Mouse (Mus musculus) CH12.LX (cell line): ENCODE measurements at regions not wholly inside any gene's neighbourhood (a gene's known extent, or its start where the extent isn't known, plus 50 kb on each side); places are given as distances from the start of the nearest gene placed in this dataset.

Experiments
- DNase-seq: peaks from one replicate; pipeline ENCODE4 v3.0.0-alpha.2; 2013; ENCODE audit errors: extremely low read depth
- H3K27ac ChIP-seq: 2 replicates; pipeline ENCODE4 v1.5.1; 2012; ENCODE audit warnings: low read depth, mild to moderate bottlenecking, control low read depth, moderate library complexity; ENCODE audit not compliant: insufficient read depth
- H3K27me3 ChIP-seq: replicated peaks from 2 replicates; pipeline ENCODE3; 2012; ENCODE audit warnings: inconsistent platforms
- H3K36me3 ChIP-seq, 2 experiments: replicated peaks in 1 of 2; 2 replicates each; pipeline versions ENCODE3 to v1.6.1; 2012; ENCODE audit warnings: inconsistent platforms in 1 of 2, low read length in 1 of 2, mild to moderate bottlenecking in 1 of 2, mixed read lengths in 1 of 2, moderate library complexity in 1 of 2; ENCODE audit not compliant: control insufficient read depth in 1 of 2, insufficient read depth in 1 of 2
- H3K4me1 ChIP-seq, 2 experiments: 2 replicates each; pipeline ENCODE4 v1.6.1; 2012; ENCODE audit warnings: inconsistent platforms in 1 of 2, moderate library complexity in 1 of 2; ENCODE audit not compliant: insufficient read depth in 2 of 2, control insufficient read depth in 1 of 2
- H3K4me2 ChIP-seq: 2 replicates; pipeline ENCODE4 v1.6.1; 2012; ENCODE audit warnings: low read depth, mild to moderate bottlenecking, control low read depth; ENCODE audit not compliant: poor library complexity, insufficient read depth, severe bottlenecking
- H3K4me3 ChIP-seq, 3 experiments: fragments of 150-350 bp in 1 of 3; sonication (generic) in 1 of 3; replicated peaks in 1 of 3; 2 replicates each; pipeline versions ENCODE3 to v1.5.1; 2011 to 2012; ENCODE audit warnings: low read depth in 2 of 3, low read length in 2 of 3, mild to moderate bottlenecking in 2 of 3, moderate library complexity in 2 of 3, control low read depth in 1 of 3, improper control_type of control experiment in 1 of 3, inconsistent platforms in 1 of 3, mixed read lengths in 1 of 3; ENCODE audit not compliant: poor library complexity in 1 of 3
- H3K79me2 ChIP-seq: replicated peaks from 2 replicates; pipeline ENCODE4 v1.6.1; 2012; ENCODE audit warnings: mild to moderate bottlenecking, moderate library complexity; ENCODE audit not compliant: control insufficient read depth, poor library complexity, insufficient read depth, severe bottlenecking; ENCODE audit errors: extremely low read depth
- H3K9ac ChIP-seq: 2 replicates; pipeline ENCODE4 v1.6.1; 2012; ENCODE audit warnings: low read depth, mild to moderate bottlenecking, control low read depth, moderate library complexity; ENCODE audit not compliant: insufficient read depth
- H3K9me3 ChIP-seq: replicated peaks from 2 replicates; pipeline ENCODE3; 2012; ENCODE audit warnings: low read length, inconsistent platforms, mixed read lengths
- CHD1 ChIP-seq: IDR thresholded peaks from 2 replicates; pipeline ENCODE4 v1.6.1; 2012; ENCODE audit warnings: low read depth, low read length, improper control_type of control experiment, inconsistent platforms
- CHD2 ChIP-seq: IDR thresholded peaks from 2 replicates; pipeline ENCODE4 v1.6.1; 2011; ENCODE audit warnings: low read length, improper control_type of control experiment
- CTCF ChIP-seq, 2 experiments: IDR thresholded peaks in 1 of 2; conservative IDR thresholded peaks in 1 of 2; 2 replicates each; pipeline ENCODE4 v1.5.1; 2011 to 2012; ENCODE audit warnings: low read depth in 2 of 2, low read length in 2 of 2, improper control_type of control experiment in 1 of 2, inconsistent platforms in 1 of 2, mild to moderate bottlenecking in 1 of 2, moderate library complexity in 1 of 2
- E2F4 ChIP-seq: IDR thresholded peaks from 2 replicates; pipeline ENCODE4 v1.6.1; 2011; ENCODE audit warnings: low read depth, low read length, improper control_type of control experiment; ENCODE audit not compliant: insufficient replicate concordance
- ELF1 ChIP-seq: IDR thresholded peaks from 2 replicates; pipeline ENCODE4 v1.6.1; 2014; ENCODE audit warnings: low read depth, mild to moderate bottlenecking, inconsistent platforms, low read length, improper control_type of control experiment
- IRF4 ChIP-seq: IDR thresholded peaks from 2 replicates; pipeline ENCODE4 v1.6.1; 2014; ENCODE audit warnings: low read depth, mild to moderate bottlenecking, inconsistent platforms, low read length, improper control_type of control experiment
- JUN ChIP-seq: IDR thresholded peaks from 2 replicates; pipeline ENCODE4 v1.6.1; 2011; ENCODE audit warnings: low read depth, mild to moderate bottlenecking, low read length, improper control_type of control experiment, moderate library complexity; ENCODE audit not compliant: insufficient read depth
- KAT2A ChIP-seq: IDR thresholded peaks from 2 replicates; pipeline ENCODE4 v1.6.1; 2012; ENCODE audit warnings: low read length, improper control_type of control experiment, inconsistent platforms; ENCODE audit not compliant: insufficient replicate concordance
- MAX ChIP-seq: IDR thresholded peaks from 2 replicates; pipeline ENCODE4 v1.6.1; 2011; ENCODE audit warnings: low read length, improper control_type of control experiment
- MAZ ChIP-seq: IDR thresholded peaks from 2 replicates; pipeline ENCODE4 v1.6.1; 2012; ENCODE audit warnings: low read depth, mild to moderate bottlenecking, inconsistent platforms, low read length, improper control_type of control experiment, moderate library complexity
- MEF2A ChIP-seq: IDR thresholded peaks from 2 replicates; pipeline ENCODE4 v1.6.1; 2014; ENCODE audit warnings: low read depth, mild to moderate bottlenecking, inconsistent platforms, low read length, improper control_type of control experiment, borderline replicate concordance
- MXI1 ChIP-seq: IDR thresholded peaks from 2 replicates; pipeline ENCODE4 v1.6.1; 2011; ENCODE audit warnings: mild to moderate bottlenecking, low read depth, low read length, improper control_type of control experiment
- NRF1 ChIP-seq: IDR thresholded peaks from 2 replicates; pipeline ENCODE4 v1.6.1; 2014; ENCODE audit warnings: low read depth, mild to moderate bottlenecking, inconsistent platforms, low read length, improper control_type of control experiment, moderate library complexity
- POLR2A ChIP-seq: IDR thresholded peaks from 2 replicates; pipeline ENCODE4 v1.6.1; 2011; ENCODE audit warnings: low read depth, mild to moderate bottlenecking, improper control_type of control experiment, low read length
- RAD21 ChIP-seq: IDR thresholded peaks from 2 replicates; pipeline ENCODE4 v1.6.1; 2011; ENCODE audit warnings: low read depth, mild to moderate bottlenecking, low read length, improper control_type of control experiment, moderate library complexity
- SMC3 ChIP-seq: IDR thresholded peaks from 2 replicates; pipeline ENCODE4 v1.6.1; 2011; ENCODE audit warnings: low read depth, low read length, improper control_type of control experiment
- UBTF ChIP-seq: IDR thresholded peaks from 2 replicates; pipeline ENCODE4 v1.6.1; 2012; ENCODE audit warnings: low read depth, mild to moderate bottlenecking, inconsistent platforms, low read length, improper control_type of control experiment, moderate library complexity
- ZKSCAN1 ChIP-seq: IDR thresholded peaks from 2 replicates; pipeline ENCODE4 v1.6.1; 2012; ENCODE audit warnings: low read depth, inconsistent platforms, low read length, improper control_type of control experiment, borderline replicate concordance
- ZNF384 ChIP-seq: IDR thresholded peaks from 2 replicates; pipeline ENCODE4 v1.6.1; 2012; ENCODE audit warnings: low read depth, low read length, improper control_type of control experiment, inconsistent platforms
- dilution Hi-C: fragments of 300-500 bp; cut with MboI; formaldehyde crosslinking; loops from 2 replicates; pipeline ENCODE4 v1.14.3; 2020; ENCODE audit warnings: low sequenced_read_pairs; ENCODE audit not compliant: extremely low pct_unique_long_range_greater_than_20kb, extremely low pct_ligation_motif_present
- in situ Hi-C: fragments of 300-500 bp; cut with MboI; formaldehyde crosslinking; loops from 3 replicates; pipeline ENCODE4 v1.14.3; 2019; ENCODE audit warnings: low sequenced_read_pairs, low pct_ligation_motif_present, low pct_unique_long_range_greater_than_20kb, mixed read lengths

DNA sequence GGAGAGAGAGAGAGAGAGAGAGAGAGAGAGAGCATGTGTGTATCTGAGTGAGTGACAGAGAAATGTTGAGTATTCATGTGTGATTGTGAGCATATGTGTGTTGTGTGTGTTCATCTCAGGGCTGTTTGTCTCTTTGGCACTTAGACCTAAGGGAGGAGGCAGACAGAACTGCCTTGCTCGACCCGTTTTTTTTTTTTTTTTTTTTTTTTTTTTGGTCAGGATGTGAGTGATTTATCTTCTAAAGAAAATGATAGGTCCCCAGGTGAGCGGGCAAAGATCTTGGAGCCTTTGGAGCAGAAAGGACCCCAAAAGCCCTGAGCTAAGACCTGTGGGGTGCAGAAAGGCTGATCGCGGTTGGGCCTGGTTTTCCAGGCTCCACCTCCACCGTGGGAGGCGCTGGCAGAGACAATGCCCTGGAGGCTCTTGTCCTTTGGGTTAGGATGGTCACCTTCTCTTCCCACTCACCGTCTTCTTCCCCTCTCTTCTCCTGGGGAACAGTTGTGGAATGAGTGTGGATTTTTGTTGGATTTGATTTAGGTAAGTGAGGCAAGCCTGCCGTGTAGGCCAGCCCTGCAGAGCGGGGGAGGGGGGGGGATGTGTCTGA, 147.1 kb upstream of the Ttc29 start:
- H3K9ac ChIP-seq: no peak overlapping the region
- H3K4me3 ChIP-seq: no peak overlapping the region
- dilution Hi-C loops: no loop called here

DNA sequence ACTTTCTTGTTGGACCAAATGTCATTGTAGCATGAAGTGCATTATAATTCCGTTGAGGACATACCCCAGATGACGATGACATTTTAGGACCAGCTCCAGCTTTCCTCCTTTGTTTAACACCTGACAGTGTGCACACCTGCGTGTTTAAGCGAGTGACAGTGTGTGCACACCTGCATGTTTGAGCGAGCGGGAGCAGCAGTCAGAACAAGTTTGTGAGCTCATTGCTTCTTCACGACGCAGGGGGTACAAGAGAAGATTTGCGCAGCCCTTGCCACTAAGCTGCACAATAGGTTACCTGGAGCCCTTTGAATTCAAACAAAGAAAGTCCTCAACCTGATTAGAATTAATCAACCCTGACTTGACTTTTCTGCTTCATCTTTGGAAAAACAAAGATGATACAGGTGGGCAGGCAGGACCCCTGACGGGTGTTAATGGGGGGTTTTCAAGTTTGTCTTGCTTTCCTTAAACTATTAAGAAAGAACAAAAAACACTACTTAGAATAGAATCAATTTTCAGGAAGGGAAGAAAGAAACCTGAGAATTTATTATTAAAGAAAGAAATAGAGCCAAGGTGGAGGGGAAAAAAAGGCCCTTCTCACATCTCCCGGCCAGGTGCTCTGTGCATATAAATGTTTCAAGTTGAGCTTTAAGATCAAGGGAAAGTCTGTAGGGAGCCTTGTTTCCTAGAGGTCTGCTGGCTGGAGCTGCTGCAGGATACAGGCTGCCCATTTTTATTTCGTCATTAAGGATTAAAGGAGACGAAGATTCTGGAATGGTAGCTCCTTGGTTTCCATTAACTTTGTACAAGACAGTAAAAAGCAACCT, 144.8 kb upstream of the Ttc29 start:
- dilution Hi-C loops (no loop called here), in situ Hi-C loops (loop anchor here (10.0 to 25.0 kb wide), 2 partner anchors 57 to 144 kb away; partner anchors contain the start of gene Ttc29)
- no peak overlapping the region for H3K9ac ChIP-seq
- H3K27me3 ChIP-seq: no peaks in the 10 kb centered on the region
- H3K27ac ChIP-seq: no peak overlapping the region
- no peak overlapping the region for H3K4me3 ChIP-seq
- H3K36me3 ChIP-seq: no peaks in the 10 kb centered on the region
- no peaks in the 10 kb centered on the region for H3K4me1 ChIP-seq
- no peak overlapping the region for H3K4me2 ChIP-seq
- no peaks in the 10 kb centered on the region for H3K79me2 ChIP-seq
- no peak for DNase-seq
- TF ChIP-seq SMC3 (no peak), ZNF384 (no peak), MEF2A (no peak), CTCF (conservative IDR thresholded peaks at IDR 0.05 in 1 of 2, IDR thresholded peaks at IDR 0.05 in 1 of 2; ENCODE audit: low read depth in 2 of 2, low read length in 2 of 2) (no peak), RAD21 (no peak), ELF1 (no peak), UBTF (no peak), JUN (no peak), MXI1 (no peak), IRF4 (no peak), E2F4 (no peak), ZKSCAN1 (no peak), POLR2A (no peak), CHD2 (no peak), KAT2A (no peak), MAZ (no peak), CHD1 (no peak), NRF1 (no peak)
- H3K9me3 ChIP-seq: no peaks in the 10 kb centered on the region

More for the DNA sequence above, 147.1 kb upstream of the Ttc29 start:
- in situ Hi-C loops: loop anchor here (10.0 to 25.0 kb wide), 2 partner anchors 59 to 146 kb away; partner anchors contain the start of gene Ttc29
- H3K27me3 ChIP-seq: no peaks in the 10 kb centered on the region
- no peak for DNase-seq
- no peaks in the 10 kb centered on the region for H3K4me1 ChIP-seq
- no peaks in the 10 kb centered on the region for H3K9me3 ChIP-seq
- no peak overlapping the region for H3K4me2 ChIP-seq
- no peaks in the 10 kb centered on the region for H3K79me2 ChIP-seq
- TF ChIP-seq ZNF384 (0 out of 2 replicates have a peak, but pooled peaks have one; percentile 22), ELF1 (no peak), MAX (no peak)
- TF ChIP-seq, all 38 proteins: peak for 1
- Histone ChIP-seq H3K36me3 (no peaks in the 10 kb centered on the region), H3K27ac (no peak overlapping the region)
